Mouse (Mus musculus): ENCODE data around the gene Cldn8. TPM values are rescaled to one million over a fixed set of nuclear protein-coding genes. Genes with fewer than 3 reads are reported as not detected.

Cldn8 gene
- polyA plus RNA-seq, 1 experiment from 2014 or later = 2.1 TPM

DNA sequence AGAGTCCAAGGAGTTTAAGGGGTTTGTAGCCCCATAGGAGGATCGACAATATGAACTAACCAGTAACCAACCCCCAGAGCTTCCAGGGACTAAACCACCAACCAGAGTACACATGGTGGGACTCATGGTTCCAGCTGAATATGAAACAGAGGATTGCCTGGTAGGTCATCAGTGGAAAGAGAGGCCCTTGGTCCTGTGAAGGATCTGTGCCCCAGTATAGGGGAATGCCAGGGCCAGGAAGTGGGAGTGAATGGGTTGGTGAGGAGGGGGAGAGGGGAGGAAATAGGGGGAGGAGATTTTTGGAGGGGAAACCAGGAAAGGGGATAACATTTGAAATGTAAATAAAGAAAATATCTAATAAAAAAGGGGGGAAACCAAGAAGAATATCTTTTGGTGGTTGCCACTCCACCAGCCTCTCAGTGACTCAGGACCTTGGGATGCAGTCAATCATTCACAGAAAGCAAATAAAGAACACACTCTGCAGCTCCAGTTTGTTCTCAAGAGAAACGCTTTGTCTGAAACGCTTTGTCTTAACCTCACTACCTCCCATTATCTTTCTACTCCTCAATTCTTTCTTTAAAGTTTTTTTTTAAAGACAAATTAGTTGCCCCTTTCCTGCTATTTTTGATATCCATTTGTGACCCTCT lies 23.0 kb downstream of the Cldn8 start:
- no peak for DNase-seq (ENCODE audit: low spot score)
- Histone ChIP-seq H3K4me1 (ENCODE audit: control insufficient read depth, insufficient read depth, low read length) (no peaks in the 10 kb centered on the region), H3K9ac (ENCODE audit: low read length) (no peak overlapping the region), H3K9me3 (ENCODE audit: control insufficient read depth, low read length) (no peaks in the 10 kb centered on the region), H3K27me3 (ENCODE audit: control insufficient read depth, insufficient read depth, low read length) (no peaks in the 10 kb centered on the region), H3K4me3 (ENCODE audit: low read depth, low read length) (no peak overlapping the region), H3K4me2 (ENCODE audit: low read depth, severe bottlenecking) (no peak overlapping the region), H3K27ac (replicated peaks; ENCODE audit: low read depth, low read length) (no peak overlapping the region), H3K36me3 (ENCODE audit: control insufficient read depth, insufficient read depth, low read length) (no peaks in the 10 kb centered on the region)
- no peak for ATAC-seq (ENCODE audit: insufficient number of reproducible peaks, low FRiP score, low TSS enrichment, low read depth)
- 86% methylated on average over 3 of the region's 3 CpGs for WGBS

DNA sequence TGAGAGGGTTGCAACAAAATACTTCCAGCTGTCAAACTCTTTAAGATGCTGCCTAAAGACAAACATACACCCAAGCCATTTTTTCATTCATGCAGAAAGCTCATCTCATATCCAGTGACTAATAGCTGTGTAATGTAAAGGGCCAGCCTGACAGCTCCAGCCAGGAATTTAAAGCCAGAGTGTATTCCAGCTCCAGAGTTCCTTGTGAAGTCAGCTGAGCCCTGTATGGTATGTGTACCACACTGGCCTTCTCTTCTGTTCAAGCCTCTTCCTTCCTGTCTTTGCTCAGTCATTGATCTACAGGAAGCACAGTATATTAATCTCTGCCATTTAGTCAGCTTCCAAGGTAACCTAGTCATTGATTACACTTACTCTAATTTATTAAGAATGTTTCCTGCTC lies 51.6 kb downstream of the Cldn8 start:
- no peaks in the 10 kb centered on the region for H3K36me3 ChIP-seq (ENCODE audit: control insufficient read depth, insufficient read depth, low read length)
- ATAC-seq (ENCODE audit: insufficient number of reproducible peaks, low FRiP score, low TSS enrichment, low read depth) (no peak), DNase-seq (ENCODE audit: low spot score) (no peak)
- H3K4me1 ChIP-seq (ENCODE audit: control insufficient read depth, insufficient read depth, low read length) = no peaks in the 10 kb centered on the region
- H3K27me3 ChIP-seq (ENCODE audit: control insufficient read depth, insufficient read depth, low read length) = no peaks in the 10 kb centered on the region
- H3K9ac ChIP-seq (ENCODE audit: low read length) = no peak overlapping the region
- H3K4me2 ChIP-seq (ENCODE audit: low read depth, severe bottlenecking) = no peak overlapping the region
- no peak overlapping the region for H3K4me3 ChIP-seq (ENCODE audit: low read depth, low read length)
- no peaks in the 10 kb centered on the region for H3K9me3 ChIP-seq (ENCODE audit: control insufficient read depth, low read length)
- H3K27ac ChIP-seq (replicated peaks; ENCODE audit: low read depth, low read length) = no peak overlapping the region

Other genes starting within 250 kb of the Cldn8 start
- gene Cldn17, start 56.2 kb downstream of the Cldn8 start, polyA plus RNA-seq (2014; fragmentation: Nextera tagmentation; extraction: Ambion mirVana) = not detected in 2 replicates
- 0.11 TPM in 1 of 2 replicates, not detected in the other for gene Krtap24-1, start 49.1 kb upstream of the Cldn8 start, polyA plus RNA-seq (2014; fragmentation: Nextera tagmentation; extraction: Ambion mirVana)
- gene 2310079G19Rik, start 64.5 kb upstream of the Cldn8 start, polyA plus RNA-seq (2014; fragmentation: Nextera tagmentation; extraction: Ambion mirVana) = not detected in 2 replicates
- gene Krtap26-1, start 84.6 kb upstream of the Cldn8 start, polyA plus RNA-seq (2014; fragmentation: Nextera tagmentation; extraction: Ambion mirVana) = not detected in 2 replicates
- not detected in 2 replicates for gene Krtap27-1, start 108.5 kb upstream of the Cldn8 start, polyA plus RNA-seq (2014; fragmentation: Nextera tagmentation; extraction: Ambion mirVana)
- gene 2310061N02Rik, start 144.8 kb upstream of the Cldn8 start, polyA plus RNA-seq (2014; fragmentation: Nextera tagmentation; extraction: Ambion mirVana) = not detected in 2 replicates
- not detected in 2 replicates for gene Krtap13-1, start 165.7 kb upstream of the Cldn8 start, polyA plus RNA-seq (2014; fragmentation: Nextera tagmentation; extraction: Ambion mirVana)
- not detected in 2 replicates for gene Krtap13, start 188.5 kb upstream of the Cldn8 start, polyA plus RNA-seq (2014; fragmentation: Nextera tagmentation; extraction: Ambion mirVana)
- gene 2310034C09Rik, start 195.7 kb upstream of the Cldn8 start, polyA plus RNA-seq (2014; fragmentation: Nextera tagmentation; extraction: Ambion mirVana) = not detected in 2 replicates
- not detected in 2 replicates for gene 2310057N15Rik, start 211.0 kb upstream of the Cldn8 start, polyA plus RNA-seq (2014; fragmentation: Nextera tagmentation; extraction: Ambion mirVana)
- gene Gm5965, start 214.7 kb upstream of the Cldn8 start, polyA plus RNA-seq (2014; fragmentation: Nextera tagmentation; extraction: Ambion mirVana) = not detected in 2 replicates
- gene Gm20741, start 249.0 kb upstream of the Cldn8 start, polyA plus RNA-seq (2014; fragmentation: Nextera tagmentation; extraction: Ambion mirVana) = not detected in 2 replicates

All from limb, embryonic 11.5 days (tissue).